Mouse (Mus musculus) C2C12 (cell line): ENCODE results near the gene Rpl15. TPM values are rescaled to one million over a fixed set of nuclear protein-coding genes. Genes with fewer than 3 reads are reported as not detected.

Experiments used
- H3K27me3 ChIP-seq: one replicate; pipeline ENCODE4 v1.6.1; 2011; ENCODE audit not compliant: control insufficient read depth, insufficient read depth, insufficient read length
- H3K36me3 ChIP-seq: one replicate; pipeline ENCODE4 v1.6.1; 2011; ENCODE audit not compliant: control insufficient read depth, insufficient read depth
- H3K4me3 ChIP-seq: one replicate; pipeline ENCODE4 v1.5.1; 2011; ENCODE audit warnings: mild to moderate bottlenecking, control low read depth; ENCODE audit not compliant: poor library complexity, insufficient read depth, severe bottlenecking
- H3K79me2 ChIP-seq: one replicate; pipeline ENCODE4 v1.6.1; 2011; ENCODE audit not compliant: control insufficient read depth, insufficient read depth
- H3K79me3 ChIP-seq: one replicate; pipeline ENCODE4 v1.6.1; 2011; ENCODE audit warnings: low read depth, control low read depth
- H3ac ChIP-seq: one replicate; pipeline ENCODE3; 2011; ENCODE audit warnings: low read depth; ENCODE audit not compliant: control insufficient read depth, insufficient read length
- CEBPB ChIP-seq: IDR thresholded peaks from one replicate; pipeline ENCODE4 v1.6.1; 2011; ENCODE audit warnings: low read depth, mild to moderate bottlenecking, control low read depth, moderate library complexity
- CTCF ChIP-seq: IDR thresholded peaks from one replicate; pipeline ENCODE4 v1.5.1; 2011; ENCODE audit not compliant: control insufficient read depth, insufficient read depth, insufficient read length
- FOSL1 ChIP-seq: IDR thresholded peaks from one replicate; pipeline ENCODE4 v1.8.0; 2011; ENCODE audit warnings: mild to moderate bottlenecking, low read length; ENCODE audit not compliant: poor library complexity, insufficient read depth, severe bottlenecking
- MAX ChIP-seq: IDR thresholded peaks from one replicate; pipeline ENCODE4 v1.6.1; 2011; ENCODE audit warnings: mild to moderate bottlenecking, control low read depth
- MYOD1 ChIP-seq: IDR thresholded peaks from one replicate; pipeline ENCODE4 v1.6.1; 2011; ENCODE audit warnings: low read depth; ENCODE audit not compliant: control insufficient read depth, insufficient read length
- MYOG ChIP-seq: IDR thresholded peaks from one replicate; pipeline ENCODE4 v1.6.1; 2011; ENCODE audit not compliant: control insufficient read depth, insufficient read length; ENCODE audit errors: extremely low read depth
- USF1 ChIP-seq: IDR thresholded peaks from one replicate; pipeline ENCODE4 v1.6.1; 2011; ENCODE audit warnings: low read depth, mild to moderate bottlenecking, control low read depth, moderate library complexity
- polyA plus RNA-seq: library from polyadenylated mRNA; unstranded; fragments of >200 nt; fragmentation: generic; extraction: Trizol; gene quantifications from one replicate; pipeline ENCODE4 v1.2.1, GENCODE M21; 2012; ENCODE audit warnings: missing spikeins

Gene Rpl15
- polyA plus RNA-seq, 1 experiment = 2,333 TPM

- H3K36me3 ChIP-seq = no peaks in the 10 kb centered on the region
- TF ChIP-seq USF1 = no peak
- no peak for TF ChIP-seq FOSL1
- TF ChIP-seq CTCF = no peak
- TF ChIP-seq MYOG = no peak
- no peak for TF ChIP-seq CEBPB
- no peak for TF ChIP-seq MYOD1
- no peak for TF ChIP-seq MAX
- no peaks in the 10 kb centered on the region for H3K79me3 ChIP-seq
- H3K27me3 ChIP-seq = no peaks in the 10 kb centered on the region
- no peak overlapping the region for H3K4me3 ChIP-seq
- no peak overlapping the region for H3ac ChIP-seq
- peaks cover 19% of the 10 kb centered on the region for H3K79me2 ChIP-seq
Measured at GRCm38 (mm10) chr14:18301591-18301990, 30.4 kb upstream of the Rpl15 start.

DNA sequence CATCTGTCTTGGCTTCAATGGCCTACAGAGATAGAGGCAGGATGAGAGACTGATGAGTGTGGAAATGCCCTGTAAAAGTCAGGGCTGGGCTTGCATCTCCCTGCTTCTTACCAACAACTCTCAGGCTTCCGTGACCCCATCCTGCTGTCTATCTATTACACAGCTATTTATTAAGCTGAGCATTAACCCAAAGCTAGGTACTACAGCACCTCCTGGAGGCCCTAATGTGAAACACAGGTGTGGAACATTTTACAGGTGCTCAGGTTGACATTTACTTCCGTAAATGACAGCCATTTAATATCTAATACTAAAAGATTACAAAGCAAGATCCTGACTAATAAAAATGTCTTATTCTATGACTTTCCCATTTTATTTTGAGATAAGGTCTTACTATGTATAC lies 29.5 kb upstream of the Rpl15 start:
- no peak for TF ChIP-seq MYOD1
- TF ChIP-seq FOSL1 = no peak
- no peak for TF ChIP-seq CTCF
- no peak for TF ChIP-seq USF1
- no peak for TF ChIP-seq CEBPB
- TF ChIP-seq MAX = no peak
- TF ChIP-seq MYOG = no peak
- Histone ChIP-seq H3ac (no peak overlapping the region), H3K79me2 (peaks cover 19% of the 10 kb centered on the region), H3K27me3 (no peaks in the 10 kb centered on the region), H3K4me3 (no peak overlapping the region), H3K36me3 (no peaks in the 10 kb centered on the region), H3K79me3 (no peaks in the 10 kb centered on the region)

DNA sequence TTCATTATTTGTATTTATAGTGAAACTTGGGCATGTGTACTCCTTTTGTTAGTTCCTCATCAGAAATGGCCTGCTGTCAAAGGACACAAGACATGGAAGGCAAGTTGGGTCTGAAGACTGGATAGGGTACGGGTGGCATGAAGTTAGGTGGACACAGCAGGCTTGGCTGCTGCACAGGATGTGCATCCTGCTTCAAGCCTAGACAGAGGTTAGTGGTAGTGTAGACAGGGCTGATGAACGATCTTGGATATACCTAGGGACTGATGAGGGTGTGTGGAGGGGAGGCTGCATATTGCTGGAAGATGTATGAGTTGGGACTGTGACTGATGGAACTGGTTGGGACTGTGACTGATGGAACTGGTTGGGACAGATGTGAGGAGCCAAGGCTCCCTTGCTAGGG lies 27.7 kb upstream of the Rpl15 start:
- no peak overlapping the region for H3ac ChIP-seq
- TF ChIP-seq MYOD1 (no peak), USF1 (no peak), FOSL1 (no peak), CEBPB (no peak), MYOG (no peak), CTCF (no peak), MAX (no peak)

DNA sequence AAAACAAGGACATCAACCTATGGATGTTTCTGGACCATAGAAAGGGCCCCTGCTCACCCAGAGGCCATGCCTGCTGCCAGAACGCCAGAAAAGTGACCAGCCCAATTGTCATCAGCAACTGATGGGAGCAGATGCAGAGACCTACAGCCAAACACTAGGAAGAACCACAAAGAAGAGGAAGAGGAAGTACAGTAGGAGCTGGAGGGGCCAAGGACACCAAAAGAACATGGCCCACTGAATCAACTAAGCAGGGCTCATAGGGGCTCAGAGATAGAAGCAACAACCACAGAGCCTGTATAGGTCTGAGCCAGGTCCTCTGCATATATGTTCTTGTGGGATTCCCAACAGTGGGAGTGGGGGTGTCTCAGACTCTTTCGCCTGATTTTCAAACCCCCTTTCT lies 26.2 kb upstream of the Rpl15 start:
- no peaks in the 10 kb centered on the region for H3K36me3 ChIP-seq
- H3K79me2 ChIP-seq = peaks cover 34% of the 10 kb centered on the region
- no peaks in the 10 kb centered on the region for H3K79me3 ChIP-seq
- no peaks in the 10 kb centered on the region for H3K27me3 ChIP-seq
- TF ChIP-seq MYOG (no peak), CTCF (no peak), USF1 (no peak), FOSL1 (no peak), CEBPB (no peak), MAX (no peak), MYOD1 (no peak)
- no peak overlapping the region for H3ac ChIP-seq
- H3K4me3 ChIP-seq = no peak overlapping the region

More for the DNA sequence above, 27.7 kb upstream of the Rpl15 start:
- no peaks in the 10 kb centered on the region for H3K36me3 ChIP-seq
- H3K27me3 ChIP-seq = no peaks in the 10 kb centered on the region
- H3K4me3 ChIP-seq = no peak overlapping the region
- no peaks in the 10 kb centered on the region for H3K79me3 ChIP-seq
- H3K79me2 ChIP-seq = peaks cover 23% of the 10 kb centered on the region

- Histone ChIP-seq H3K27me3 (no peaks in the 10 kb centered on the region), H3ac (no peak overlapping the region), H3K4me3 (no peak overlapping the region), H3K36me3 (no peaks in the 10 kb centered on the region), H3K79me3 (peaks cover 1% of the 10 kb centered on the region), H3K79me2 (peaks cover 42% of the 10 kb centered on the region)
- TF ChIP-seq CTCF (no peak), CEBPB (no peak), FOSL1 (no peak), MAX (no peak), USF1 (no peak), MYOG (no peak), MYOD1 (no peak)
Measured at GRCm38 (mm10) chr14:18292578-18292977, 21.4 kb upstream of the Rpl15 start.

- TF ChIP-seq MYOG (no peak), FOSL1 (no peak), CEBPB (no peak)
- Histone ChIP-seq H3K4me3 (no peak overlapping the region), H3K79me3 (peaks cover 2% of the 10 kb centered on the region), H3K27me3 (no peaks in the 10 kb centered on the region), H3K79me2 (peaks cover 37% of the 10 kb centered on the region), H3ac (no peak overlapping the region), H3K36me3 (no peaks in the 10 kb centered on the region)
Measured at GRCm38 (mm10) chr14:18292111-18292510, 20.9 kb upstream of the Rpl15 start.
